Mouse (Mus musculus) heart, adult 2 months (tissue): ENCODE results near the gene Kif17.

Experiments
- CTCF ChIP-seq: fragments of 200-600 bp; IDR thresholded peaks from 2 replicates; pipeline ENCODE4 v1.8.1; 2022; ENCODE audit warnings: antibody characterized with exemption, mild to moderate bottlenecking, moderate library complexity
- EP300 ChIP-seq: fragments of 200-500 bp; IDR thresholded peaks from 2 replicates; pipeline ENCODE4 v1.6.1; 2011; ENCODE audit warnings: low read depth, low read length, control low read depth; ENCODE audit not compliant: insufficient read depth
- POLR2A ChIP-seq: fragments of 200-500 bp; IDR thresholded peaks from 2 replicates; pipeline ENCODE4 v1.6.1; 2011; ENCODE audit warnings: mild to moderate bottlenecking, low read depth, low read length, control low read depth; ENCODE audit not compliant: insufficient read depth

- no peak for TF ChIP-seq CTCF
- no peak for TF ChIP-seq POLR2A
- TF ChIP-seq EP300 = no peak
Observed at GRCm38 (mm10) chr4:138341393-138341792, 91.2 kb downstream of the Kif17 start.
